Mouse (Mus musculus) stomach, postnatal 0 days (tissue): Measurements from ENCODE around the gene Mobp. TPM values are rescaled to one million over a fixed set of nuclear protein-coding genes. Genes with fewer than 3 reads are reported as not detected.

Experiments
- ATAC-seq: fragments of 200-750 bp; cut with Nextera tagmentation; 2 replicates; pipeline ENCODE4 v1.8.0; 2017; ENCODE audit not compliant: low FRiP score, low TSS enrichment
- DNase-seq: peaks from one replicate; pipeline ENCODE4 v3.0.0-alpha.2; 2016; ENCODE audit warnings: low spot score
- H3K27ac ChIP-seq: fragments of 300-500 bp; sonication (generic); replicated peaks from 2 replicates; pipeline ENCODE4 v1.5.1; 2014; ENCODE audit warnings: mild to moderate bottlenecking, control low read depth
- H3K27me3 ChIP-seq: fragments of 300-500 bp; sonication (generic); 2 replicates; pipeline ENCODE4 v1.6.1; 2014; ENCODE audit warnings: low read length; ENCODE audit not compliant: control insufficient read depth, insufficient read depth
- H3K36me3 ChIP-seq: fragments of 300-500 bp; sonication (generic); 2 replicates; pipeline ENCODE4 v1.6.1; 2014; ENCODE audit warnings: low read length, mixed read lengths; ENCODE audit not compliant: control insufficient read depth, insufficient read depth
- H3K4me1 ChIP-seq: fragments of 300-500 bp; sonication (generic); replicated peaks from 2 replicates; pipeline ENCODE4 v1.6.1; 2014; ENCODE audit warnings: antibody characterized with exemption; ENCODE audit not compliant: control insufficient read depth, insufficient read depth
- H3K4me2 ChIP-seq: fragments of 300-500 bp; sonication (generic); replicated peaks from 2 replicates; pipeline ENCODE4 v1.6.1; 2014; ENCODE audit warnings: low read depth, mild to moderate bottlenecking, control low read depth, moderate library complexity
- H3K4me3 ChIP-seq: fragments of 300-500 bp; sonication (generic); 2 replicates; pipeline ENCODE4 v1.5.1; 2014; ENCODE audit warnings: low read depth, low read length, control low read depth
- H3K9ac ChIP-seq: fragments of 300-500 bp; sonication (generic); 2 replicates; pipeline ENCODE4 v1.6.1; 2014; ENCODE audit warnings: mild to moderate bottlenecking, low read length, control low read depth, mixed read lengths
- H3K9me3 ChIP-seq: fragments of 300-500 bp; sonication (generic); 2 replicates; pipeline ENCODE4 v1.6.1; 2016; ENCODE audit warnings: low read length; ENCODE audit not compliant: control insufficient read depth
- CTCF ChIP-seq: IDR thresholded peaks from 2 replicates; pipeline ENCODE4 v1.5.1; 2016; ENCODE audit warnings: antibody characterized with exemption, low read depth, mild to moderate bottlenecking, moderate library complexity
- EP300 ChIP-seq: optimal IDR thresholded peaks from 2 replicates; pipeline ENCODE3; 2016; ENCODE audit warnings: antibody characterized with exemption
- WGBS: fragments of 180-500 bp; shearing (Covaris S2); extraction: QIAGEN DNeasy Blood & Tissue Kit; methylation state at CpG from one replicate; pipeline ENCODE4 v1.1.7; 2014; 5-methylcytosine and 5-hydroxymethylcytosine counted together
- polyA plus RNA-seq: library from polyadenylated mRNA; unstranded; fragments of >200 nt; fragmentation: Nextera tagmentation; extraction: Ambion mirVana; gene quantifications from 2 replicates; pipeline ENCODE4 v1.2.1, GENCODE M21; 2015

The Mobp gene
- polyA plus RNA-seq, 1 experiment from 2014 or later, result 0.32 TPM

- DNase-seq (peak; percentile 86), ATAC-seq (peak; percentile 57)
- TF ChIP-seq EP300, result no peak
- TF ChIP-seq CTCF, result peak; percentile 91
- H3K4me1 ChIP-seq, result no peaks in the 10 kb centered on the region
- H3K9ac ChIP-seq, result 0 out of 2 replicates have a peak overlapping the region, but pooled peaks have one; percentile 8
- WGBS, result 25% methylated on average over 21 of the region's 21 CpGs
- H3K4me2 ChIP-seq, result peak overlapping the region; percentile 55
- H3K27me3 ChIP-seq, result no peaks in the 10 kb centered on the region
- no peak overlapping the region for H3K27ac ChIP-seq
- H3K36me3 ChIP-seq, result no peaks in the 10 kb centered on the region
- H3K9me3 ChIP-seq, result no peaks in the 10 kb centered on the region
- H3K4me3 ChIP-seq, result peak overlapping the region; percentile 38
Measured at GRCm38 (mm10) chr9:120191362-120192098, 42.0 kb downstream of the Mobp start.

- no peak overlapping the region for H3K4me3 ChIP-seq
- no peak overlapping the region for H3K4me2 ChIP-seq
- TF ChIP-seq CTCF (no peak), EP300 (no peak)
- H3K36me3 ChIP-seq, result no peaks in the 10 kb centered on the region
- H3K27me3 ChIP-seq, result no peaks in the 10 kb centered on the region
- H3K4me1 ChIP-seq, result no peaks in the 10 kb centered on the region
- no peak overlapping the region for H3K27ac ChIP-seq
- 60% methylated on average over 7 of the region's 7 CpGs for WGBS
- ATAC-seq, result no peak
- H3K9me3 ChIP-seq, result no peaks in the 10 kb centered on the region
- no peak overlapping the region for H3K9ac ChIP-seq
- no peak for DNase-seq
Measured at GRCm38 (mm10) chr9:120192742-120193141, 43.2 kb downstream of the Mobp start.

GRCm38 (mm10) chr9:120200873-120201272 is 51.4 kb downstream of the Mobp start:
- H3K4me2 ChIP-seq, result no peak overlapping the region
- H3K9ac ChIP-seq, result no peak overlapping the region
- DNase-seq (no peak), ATAC-seq (no peak)
- no peaks in the 10 kb centered on the region for H3K27me3 ChIP-seq
- no peak overlapping the region for H3K27ac ChIP-seq
- 42% methylated on average over 4 of the region's 4 CpGs for WGBS
- no peak overlapping the region for H3K4me3 ChIP-seq
- no peaks in the 10 kb centered on the region for H3K36me3 ChIP-seq
- no peak for TF ChIP-seq EP300
- no peak for TF ChIP-seq CTCF
- no peaks in the 10 kb centered on the region for H3K9me3 ChIP-seq
- no peaks in the 10 kb centered on the region for H3K4me1 ChIP-seq

- TF ChIP-seq CTCF, result no peak
- TF ChIP-seq EP300, result no peak
- Histone ChIP-seq H3K4me2 (no peak overlapping the region), H3K27ac (no peak overlapping the region), H3K9ac (no peak overlapping the region), H3K27me3 (no peaks in the 10 kb centered on the region), H3K36me3 (no peaks in the 10 kb centered on the region), H3K9me3 (no peaks in the 10 kb centered on the region), H3K4me1 (no peaks in the 10 kb centered on the region), H3K4me3 (no peak overlapping the region)
- ATAC-seq, result no peak
- no peak for DNase-seq
- 74% methylated on average over 7 of the region's 7 CpGs for WGBS
Measured at GRCm38 (mm10) chr9:120201743-120202142, 52.2 kb downstream of the Mobp start.

- ATAC-seq, result no peak
- no peaks in the 10 kb centered on the region for H3K9me3 ChIP-seq
- H3K9ac ChIP-seq, result no peak overlapping the region
- DNase-seq, result no peak
- TF ChIP-seq EP300 (no peak), CTCF (peak; percentile 69)
- H3K27me3 ChIP-seq, result no peaks in the 10 kb centered on the region
- H3K4me1 ChIP-seq, result no peaks in the 10 kb centered on the region
- H3K4me3 ChIP-seq, result no peak overlapping the region
- no peak overlapping the region for H3K4me2 ChIP-seq
- H3K36me3 ChIP-seq, result no peaks in the 10 kb centered on the region
- H3K27ac ChIP-seq, result no peak overlapping the region
- 35% methylated on average over 12 of the region's 12 CpGs for WGBS
Measured at GRCm38 (mm10) chr9:120202683-120203082, 53.2 kb downstream of the Mobp start.

- peak; percentile 35; the same call in 1 of the 2 replicates for ATAC-seq
- Histone ChIP-seq H3K36me3 (no peaks in the 10 kb centered on the region), H3K4me1 (no peaks in the 10 kb centered on the region), H3K9ac (no peak overlapping the region), H3K9me3 (no peaks in the 10 kb centered on the region), H3K4me2 (no peak overlapping the region), H3K27ac (no peak overlapping the region), H3K27me3 (no peaks in the 10 kb centered on the region), H3K4me3 (no peak overlapping the region)
- 63% methylated on average over 10 of the region's 10 CpGs for WGBS
- no peak for TF ChIP-seq EP300
- TF ChIP-seq CTCF, result no peak
- peak; percentile 28 for DNase-seq
Measured at GRCm38 (mm10) chr9:120203936-120204335, 54.4 kb downstream of the Mobp start.
